Mouse (Mus musculus): ENCODE results near the gene Terb1. TPM values are rescaled to one million over a fixed set of nuclear protein-coding genes. Genes with fewer than 3 reads are reported as not detected.

The Terb1 gene
- polyA plus RNA-seq, 1 experiment from 2014 or later = 0.16 TPM

DNA sequence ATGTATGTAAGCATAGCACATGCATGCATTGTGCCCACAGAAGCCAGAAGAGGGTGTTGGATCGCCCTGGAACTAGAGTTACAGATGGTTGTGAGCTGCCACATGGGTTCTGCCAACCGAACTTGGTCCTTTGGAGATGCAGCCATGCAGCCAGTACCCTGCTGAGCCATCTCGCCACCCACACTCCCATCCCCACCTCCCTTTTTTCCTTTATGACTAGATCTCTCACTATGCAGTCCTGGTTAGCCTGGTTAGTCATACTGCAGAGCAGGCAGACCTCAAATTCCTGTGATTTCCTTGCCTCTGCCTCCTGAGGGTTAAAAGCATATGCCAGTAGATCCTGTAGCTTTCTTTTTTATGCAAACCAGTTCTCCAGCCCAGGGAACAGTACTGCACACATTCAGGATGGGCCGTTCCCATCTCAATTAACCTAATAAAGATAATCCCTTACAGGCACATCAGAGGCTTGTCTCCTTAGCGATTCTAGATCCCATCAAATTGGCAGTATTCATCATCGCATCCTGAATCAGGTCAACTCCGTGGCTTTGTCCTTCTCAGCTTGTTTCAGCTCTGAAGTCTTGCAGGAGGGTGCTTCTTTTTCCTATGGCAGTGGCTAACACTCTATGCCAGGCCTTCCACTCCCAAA is 99.0 kb downstream of the Terb1 start:
- no peak for ATAC-seq
- H3K4me3 ChIP-seq (replicated peaks; ENCODE audit: low read length) = no peak overlapping the region
- no peak overlapping the region for H3K27ac ChIP-seq (ENCODE audit: low read length)
- H3K4me2 ChIP-seq (ENCODE audit: low read length) = no peak overlapping the region
- H3K9me3 ChIP-seq (ENCODE audit: control insufficient read depth, low read length) = no peaks in the 10 kb centered on the region
- WGBS = 37% methylated on average over 7 of the region's 7 CpGs
- no peak overlapping the region for H3K9ac ChIP-seq (replicated peaks; ENCODE audit: low read depth, low read length)
- H3K36me3 ChIP-seq (ENCODE audit: control insufficient read depth, insufficient read depth) = no peaks in the 10 kb centered on the region
- no peaks in the 10 kb centered on the region for H3K4me1 ChIP-seq (replicated peaks; ENCODE audit: control insufficient read depth, insufficient read depth, low read length)
- H3K27me3 ChIP-seq (replicated peaks; ENCODE audit: control insufficient read depth, insufficient read depth, low read length) = no peaks in the 10 kb centered on the region

DNA sequence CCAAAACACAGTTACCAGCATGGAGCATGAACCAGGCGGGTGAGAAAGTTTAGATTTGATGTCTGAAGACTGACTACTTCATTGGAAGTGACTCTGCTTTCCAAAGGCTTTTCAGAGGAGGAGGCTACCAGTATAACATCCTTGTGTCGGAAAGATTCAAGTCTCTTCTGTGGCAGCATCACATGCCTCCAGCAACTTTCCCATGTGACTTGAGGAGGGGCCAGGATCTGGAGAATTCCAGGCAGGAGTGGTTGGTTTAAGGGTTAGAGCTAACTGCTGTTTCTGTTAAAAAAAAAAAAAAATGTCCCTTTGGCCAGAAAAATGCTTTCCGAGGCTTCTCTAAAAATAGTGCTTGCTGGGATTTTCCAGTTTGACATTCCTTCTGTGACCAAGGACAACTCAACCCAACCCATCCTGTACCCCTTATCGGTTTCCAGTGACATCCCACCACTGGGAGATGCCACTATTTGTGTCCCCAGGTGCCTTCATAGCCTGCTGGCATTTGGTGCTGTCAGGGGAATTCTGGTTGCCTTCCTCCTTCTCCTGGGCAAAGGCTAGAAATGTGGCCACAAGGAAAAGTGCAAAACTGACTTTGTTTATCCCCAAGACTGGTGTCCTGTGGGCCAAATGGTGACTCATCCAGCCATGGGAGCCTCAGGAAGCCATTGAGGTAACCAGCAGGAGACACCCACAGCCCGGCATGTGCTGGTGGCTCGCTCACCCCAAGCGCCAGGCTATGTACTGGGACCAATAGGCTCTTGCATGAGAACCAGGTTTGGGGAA is 101.2 kb downstream of the Terb1 start:
- no peaks in the 10 kb centered on the region for H3K9me3 ChIP-seq (ENCODE audit: control insufficient read depth, low read length)
- no peaks in the 10 kb centered on the region for H3K27me3 ChIP-seq (replicated peaks; ENCODE audit: control insufficient read depth, insufficient read depth, low read length)
- no peak overlapping the region for H3K4me3 ChIP-seq (replicated peaks; ENCODE audit: low read length)
- H3K4me2 ChIP-seq (ENCODE audit: low read length) = no peak overlapping the region
- no peak overlapping the region for H3K27ac ChIP-seq (ENCODE audit: low read length)
- ATAC-seq = no peak
- whole genome bisulfite sequencing = 87% methylated on average over 7 of the region's 7 CpGs
- no peak overlapping the region for H3K9ac ChIP-seq (replicated peaks; ENCODE audit: low read depth, low read length)
- H3K4me1 ChIP-seq (replicated peaks; ENCODE audit: control insufficient read depth, insufficient read depth, low read length) = no peaks in the 10 kb centered on the region
- H3K36me3 ChIP-seq (ENCODE audit: control insufficient read depth, insufficient read depth) = no peaks in the 10 kb centered on the region

DNA sequence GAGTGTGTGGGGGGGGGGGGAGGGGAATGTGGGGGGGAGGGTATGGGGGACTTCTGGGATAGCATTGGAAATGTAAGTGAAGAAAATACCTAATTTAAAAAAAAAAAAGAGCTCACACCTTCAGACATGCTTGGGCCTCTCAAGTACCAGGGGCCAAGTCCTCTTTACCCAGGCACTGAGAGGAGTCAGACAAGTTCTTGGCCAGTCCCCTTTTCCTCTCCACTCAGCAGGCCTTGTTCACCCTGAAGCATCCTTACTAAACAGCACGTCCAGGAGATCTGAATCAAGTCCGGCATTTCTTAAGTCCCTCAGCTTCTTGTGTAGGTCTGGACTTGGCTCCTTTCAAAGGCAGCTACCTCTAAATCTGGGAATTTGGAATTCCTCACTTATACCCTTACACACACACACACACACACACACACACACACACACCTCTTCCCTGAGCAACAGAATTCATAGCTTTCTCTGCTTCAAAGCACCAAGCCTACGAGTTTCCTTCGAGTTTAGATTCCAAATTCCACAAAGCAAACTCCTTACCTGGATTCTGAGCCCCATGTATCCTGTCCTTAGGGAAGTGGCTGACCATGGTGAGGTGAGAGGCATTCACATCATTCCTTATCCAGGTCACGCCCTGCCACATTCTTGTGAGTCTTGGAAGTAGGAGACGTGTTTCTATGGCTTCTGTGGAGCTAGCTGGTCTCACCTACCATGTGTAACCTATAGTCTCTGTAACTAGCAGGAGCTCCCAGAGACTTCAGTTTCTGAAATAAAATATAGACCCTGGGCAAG is 103.2 kb downstream of the Terb1 start:
- 82% methylated on average over 6 of the region's 6 CpGs for WGBS
- ATAC-seq = no peak

DNA sequence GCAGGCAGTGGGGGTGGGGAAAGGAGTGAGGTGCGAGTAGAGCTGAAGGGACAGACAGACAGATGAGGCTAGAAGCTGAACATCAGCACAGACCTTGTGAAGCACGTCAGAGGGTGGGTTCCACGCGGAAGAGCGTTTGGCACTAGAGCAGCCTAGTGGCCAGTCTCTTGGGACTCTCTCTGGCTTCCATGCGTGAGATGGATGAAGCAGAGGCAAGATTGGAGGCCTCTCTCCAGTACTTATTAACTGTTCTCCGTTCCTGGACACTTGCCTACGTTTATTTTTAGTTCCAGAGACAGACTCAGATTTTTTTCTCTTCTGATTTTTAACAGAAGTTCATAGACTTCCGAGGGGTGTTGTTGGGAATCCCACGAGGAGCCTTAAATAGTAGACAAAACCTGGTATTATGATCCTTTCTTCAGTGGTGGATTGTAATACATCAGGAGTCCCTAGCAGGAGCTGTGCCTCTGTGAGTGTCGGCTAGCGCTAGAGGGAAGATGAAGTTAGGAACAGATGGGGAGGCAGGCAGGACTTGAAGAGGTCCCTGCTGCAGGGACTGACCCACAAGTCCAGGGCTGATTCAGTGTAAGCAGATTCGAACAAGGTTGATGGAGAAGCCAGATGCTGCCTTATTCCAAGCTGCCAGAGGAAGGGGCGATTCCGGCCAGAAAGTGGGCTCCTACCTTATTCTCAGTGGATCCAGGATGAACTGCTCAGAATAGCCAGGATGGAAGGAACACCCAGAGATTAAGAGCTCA is 104.1 kb downstream of the Terb1 start:
- Histone ChIP-seq H3K9me3 (ENCODE audit: control insufficient read depth, low read length) (no peaks in the 10 kb centered on the region), H3K9ac (replicated peaks; ENCODE audit: low read depth, low read length) (no peak overlapping the region), H3K4me2 (ENCODE audit: low read length) (no peak overlapping the region), H3K4me3 (replicated peaks; ENCODE audit: low read length) (no peak overlapping the region), H3K27me3 (replicated peaks; ENCODE audit: control insufficient read depth, insufficient read depth, low read length) (no peaks in the 10 kb centered on the region), H3K27ac (ENCODE audit: low read length) (no peak overlapping the region), H3K4me1 (replicated peaks; ENCODE audit: control insufficient read depth, insufficient read depth, low read length) (no peaks in the 10 kb centered on the region), H3K36me3 (ENCODE audit: control insufficient read depth, insufficient read depth) (no peaks in the 10 kb centered on the region)
- ATAC-seq = no peak
- WGBS = 73% methylated on average over 15 of the region's 15 CpGs

More for the DNA sequence above, 103.2 kb downstream of the Terb1 start:
- H3K9me3 ChIP-seq (ENCODE audit: control insufficient read depth, low read length) = no peaks in the 10 kb centered on the region
- H3K9ac ChIP-seq (replicated peaks; ENCODE audit: low read depth, low read length) = no peak overlapping the region
- no peaks in the 10 kb centered on the region for H3K4me1 ChIP-seq (replicated peaks; ENCODE audit: control insufficient read depth, insufficient read depth, low read length)
- H3K4me2 ChIP-seq (ENCODE audit: low read length) = no peak overlapping the region
- no peak overlapping the region for H3K4me3 ChIP-seq (replicated peaks; ENCODE audit: low read length)
- H3K36me3 ChIP-seq (ENCODE audit: control insufficient read depth, insufficient read depth) = no peaks in the 10 kb centered on the region
- no peaks in the 10 kb centered on the region for H3K27me3 ChIP-seq (replicated peaks; ENCODE audit: control insufficient read depth, insufficient read depth, low read length)
- no peak overlapping the region for H3K27ac ChIP-seq (ENCODE audit: low read length)

DNA sequence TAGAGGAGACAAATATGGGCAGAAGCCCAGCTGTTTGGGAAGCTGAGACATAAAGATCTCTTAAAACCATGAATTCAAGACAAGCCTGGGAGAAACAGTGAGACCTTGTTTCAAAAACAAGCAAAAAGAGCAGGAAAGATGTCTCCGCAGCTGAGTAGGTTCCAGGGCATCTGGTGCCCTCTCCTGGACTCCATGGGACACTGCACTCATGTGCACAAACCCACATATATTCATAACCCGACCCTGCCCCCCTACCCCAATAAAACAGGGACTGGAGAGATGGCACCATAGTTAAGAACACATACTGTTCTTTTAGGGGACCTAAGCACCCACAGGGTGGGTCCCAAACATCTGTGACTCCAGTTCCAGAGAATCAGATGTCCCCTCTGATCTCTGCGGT is 106.1 kb downstream of the Terb1 start:
- no peak overlapping the region for H3K27ac ChIP-seq (ENCODE audit: low read length)
- no peaks in the 10 kb centered on the region for H3K4me1 ChIP-seq (replicated peaks; ENCODE audit: control insufficient read depth, insufficient read depth, low read length)
- H3K9ac ChIP-seq (replicated peaks; ENCODE audit: low read depth, low read length) = no peak overlapping the region
- H3K36me3 ChIP-seq (ENCODE audit: control insufficient read depth, insufficient read depth) = no peaks in the 10 kb centered on the region
- no peaks in the 10 kb centered on the region for H3K9me3 ChIP-seq (ENCODE audit: control insufficient read depth, low read length)
- no peak overlapping the region for H3K4me2 ChIP-seq (ENCODE audit: low read length)
- 75% methylated on average over 3 of the region's 3 CpGs for WGBS
- H3K27me3 ChIP-seq (replicated peaks; ENCODE audit: control insufficient read depth, insufficient read depth, low read length) = no peaks in the 10 kb centered on the region
- no peak overlapping the region for H3K4me3 ChIP-seq (replicated peaks; ENCODE audit: low read length)
- ATAC-seq = no peak

Other genes with a start within 250 kb of the Terb1 start
- not detected in 2 replicates for gene Cmtm2a, start 216.7 kb downstream of the Terb1 start, polyA plus RNA-seq (2015; fragmentation: Nextera tagmentation; extraction: Ambion mirVana)
- not detected in 2 replicates for gene Gm45711, start 199.8 kb downstream of the Terb1 start, polyA plus RNA-seq (2015; fragmentation: Nextera tagmentation; extraction: Ambion mirVana)
- not detected in 2 replicates for gene Cmtm1, start 199.8 kb downstream of the Terb1 start, polyA plus RNA-seq (2015; fragmentation: Nextera tagmentation; extraction: Ambion mirVana)
- gene Gm11020, start 188.3 kb downstream of the Terb1 start, polyA plus RNA-seq (2015; fragmentation: Nextera tagmentation; extraction: Ambion mirVana) = not detected in 2 replicates
- not detected in 2 replicates for gene Cmtm2b, start 187.7 kb downstream of the Terb1 start, polyA plus RNA-seq (2015; fragmentation: Nextera tagmentation; extraction: Ambion mirVana)
- 34.0 and 39.6 TPM in 2 replicates for gene Cmtm3, start 170.5 kb downstream of the Terb1 start, polyA plus RNA-seq (2015; fragmentation: Nextera tagmentation; extraction: Ambion mirVana)
- gene Cmtm4, start 114.1 kb downstream of the Terb1 start, polyA plus RNA-seq (2015; fragmentation: Nextera tagmentation; extraction: Ambion mirVana) = 2.8 and 3.2 TPM in 2 replicates
- gene Dync1li2, start 66.9 kb downstream of the Terb1 start, polyA plus RNA-seq (2015; fragmentation: Nextera tagmentation; extraction: Ambion mirVana) = 139 and 143 TPM in 2 replicates
- gene Nae1, start 24.7 kb upstream of the Terb1 start, polyA plus RNA-seq (2015; fragmentation: Nextera tagmentation; extraction: Ambion mirVana) = 122 and 131 TPM in 2 replicates
- 1.6 and 1.9 TPM in 2 replicates for gene Car7, start 24.8 kb upstream of the Terb1 start, polyA plus RNA-seq (2015; fragmentation: Nextera tagmentation; extraction: Ambion mirVana)
- 18.4 TPM in 2 replicates for gene Pdp2, start 81.5 kb upstream of the Terb1 start, polyA plus RNA-seq (2015; fragmentation: Nextera tagmentation; extraction: Ambion mirVana)
- gene Cdh16, start 114.5 kb upstream of the Terb1 start, polyA plus RNA-seq (2015; fragmentation: Nextera tagmentation; extraction: Ambion mirVana) = 0.36 TPM in 1 of 2 replicates, not detected in the other
- 2.4 and 4.1 TPM in 2 replicates for gene Rrad, start 121.4 kb upstream of the Terb1 start, polyA plus RNA-seq (2015; fragmentation: Nextera tagmentation; extraction: Ambion mirVana)
- 131 and 140 TPM in 2 replicates for gene Ciao2b, start 132.1 kb upstream of the Terb1 start, polyA plus RNA-seq (2015; fragmentation: Nextera tagmentation; extraction: Ambion mirVana)
- not detected in 2 replicates for gene Ces2a, start 224.1 kb upstream of the Terb1 start, polyA plus RNA-seq (2015; fragmentation: Nextera tagmentation; extraction: Ambion mirVana)

Measured in forebrain, embryonic 16.5 days (tissue).